Mouse (Mus musculus): ENCODE results near the gene Pcsk6.

Pcsk6 gene

GRCm38 (mm10) chr7:66048446-66049230, 187.1 kb downstream of the Pcsk6 start:
- in situ Hi-C loops (cut with MseI, MboI) = loop anchor here in 1 of 2 experiments (25.0 kb wide), 1 partner anchor 311 kb away; no protein-coding TSS in a partner anchor

GRCm38 (mm10) chr7:66053946-66054483, 192.5 kb downstream of the Pcsk6 start:
- in situ Hi-C loops (cut with MseI, MboI) = loop anchor here in 1 of 2 experiments (25.0 kb wide), 1 partner anchor 292 kb away; no protein-coding TSS in a partner anchor

- in situ Hi-C loops (cut with MseI, MboI) = loop anchor here in 1 of 2 experiments (5.0 to 25.0 kb wide), 2 partner anchors 293 to 358 kb away; no protein-coding TSS in a partner anchor
These were observed 193.8 kb downstream of the Pcsk6 start for GRCm38 (mm10) chr7:66055356-66055755.

GRCm38 (mm10) chr7:66058703-66059102, 197.2 kb downstream of the Pcsk6 start, which contains the start of gene Snrpa1:
Gene Snrpa1, plus strand, starts transcription at chr7:66059003.
- in situ Hi-C loops (cut with MseI, MboI) = loop anchor here in 1 of 2 experiments (5.0 to 25.0 kb wide), 2 partner anchors 296 to 361 kb away; no protein-coding TSS in a partner anchor

- in situ Hi-C loops (cut with MseI, MboI) = loop anchor here in 1 of 2 experiments (25.0 kb wide), 1 partner anchor 298 kb away; no protein-coding TSS in a partner anchor
These were observed 198.8 kb downstream of the Pcsk6 start for GRCm38 (mm10) chr7:66060066-66060956.

- in situ Hi-C loops (cut with MseI, MboI) = loop anchor here in 1 of 2 experiments (25.0 kb wide), 1 partner anchor 299 kb away; no protein-coding TSS in a partner anchor
These were observed 199.5 kb downstream of the Pcsk6 start for GRCm38 (mm10) chr7:66061057-66061456.

GRCm38 (mm10) chr7:66076411-66076810, 214.9 kb downstream of the Pcsk6 start:
- in situ Hi-C loops (cut with MseI, MboI) = no loop called here

GRCm38 (mm10) chr7:66079364-66080230, 218.1 kb downstream of the Pcsk6 start, which contains the start of gene Selenos:
Gene Selenos, plus strand, starts transcription at chr7:66079649.
- in situ Hi-C loops (cut with MseI, MboI) = no loop called here

GRCm38 (mm10) chr7:66080231-66080613, 218.7 kb downstream of the Pcsk6 start:
- in situ Hi-C loops (cut with MseI, MboI) = no loop called here

GRCm38 (mm10) chr7:66083757-66084156, 222.2 kb downstream of the Pcsk6 start:
- in situ Hi-C loops (cut with MseI, MboI) = no loop called here

- in situ Hi-C loops (cut with MseI, MboI) = no loop called here
These were observed 223.0 kb downstream of the Pcsk6 start for GRCm38 (mm10) chr7:66084546-66084945.

GRCm38 (mm10) chr7:66087652-66088051, 226.1 kb downstream of the Pcsk6 start:
- in situ Hi-C loops (cut with MseI, MboI) = no loop called here

GRCm38 (mm10) chr7:66088077-66088476, 226.5 kb downstream of the Pcsk6 start:
- in situ Hi-C loops (cut with MseI, MboI) = no loop called here

- in situ Hi-C loops (cut with MseI, MboI) = no loop called here
These were observed 229.2 kb downstream of the Pcsk6 start for GRCm38 (mm10) chr7:66090676-66091190.

GRCm38 (mm10) chr7:66091553-66091952, 230.0 kb downstream of the Pcsk6 start:
- in situ Hi-C loops (cut with MseI, MboI) = no loop called here

- in situ Hi-C loops (cut with MseI, MboI) = no loop called here
These were observed 231.1 kb downstream of the Pcsk6 start for GRCm38 (mm10) chr7:66092656-66093055.

GRCm38 (mm10) chr7:66094141-66094540, 232.6 kb downstream of the Pcsk6 start:
- in situ Hi-C loops (cut with MseI, MboI) = no loop called here

GRCm38 (mm10) chr7:66098803-66099202, 237.3 kb downstream of the Pcsk6 start:
- in situ Hi-C loops (cut with MseI, MboI) = no loop called here
